8 mouse cellular contexts compared by ENCODE assay signal in the genomic region with DNA sequence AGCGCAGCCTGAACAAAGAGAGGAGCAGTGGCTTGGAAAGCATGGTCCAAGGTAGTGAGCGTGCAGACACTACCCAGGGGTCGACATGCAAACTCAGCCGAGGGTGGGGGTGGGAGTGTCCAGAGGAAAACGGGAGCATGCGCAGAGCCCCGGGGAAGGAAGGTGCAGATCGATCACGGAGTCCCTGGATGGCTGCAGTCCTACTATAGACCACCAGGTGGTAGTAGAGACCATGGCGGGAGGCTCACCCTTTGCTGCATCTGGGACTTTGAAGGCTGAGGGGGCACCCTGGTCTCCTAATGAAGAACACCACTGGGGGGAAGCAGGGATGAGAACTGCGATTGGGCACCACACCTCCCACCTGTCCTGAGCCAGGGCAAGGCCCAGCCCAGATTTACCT. TPM values are rescaled to one million over a fixed set of nuclear protein-coding genes. Genes with fewer than 3 reads are reported as not detected.
A peak's percentile ranks its signal among the peaks of the same experiment; 100 is the strongest.
DNase-seq lines count a peak whose midpoint lies in the region; ATAC-seq and TF ChIP-seq lines count a peak whose summit lies in the region.

No protein-coding gene starts in this region.

- H3K27ac ChIP-seq in hindbrain, embryonic 16.5 days (ENCODE audit: low read depth, low read length): no peak overlapping the region
- no peak overlapping the region for H3K27ac ChIP-seq in limb, embryonic 11.5 days (replicated peaks; ENCODE audit: low read depth, low read length)
- H3K27ac ChIP-seq in midbrain, embryonic 12.5 days (replicated peaks): no peak overlapping the region
- H3K27ac ChIP-seq in spleen, adult 2 months (ENCODE audit: insufficient read depth, low read length): no peak overlapping the region

- H3K27me3 ChIP-seq in hindbrain, embryonic 16.5 days (replicated peaks; ENCODE audit: control insufficient read depth, insufficient read depth, low read length): no peaks in the 10 kb centered on the region
- no peaks in the 10 kb centered on the region for H3K27me3 ChIP-seq in limb, embryonic 11.5 days (ENCODE audit: control insufficient read depth, insufficient read depth, low read length)
- peaks cover 13% of the 10 kb centered on the region; the same call in 1 of the 2 replicates for H3K27me3 ChIP-seq in midbrain, embryonic 12.5 days
- peaks cover 5% of the 10 kb centered on the region; the same call in 1 of the 2 replicates for H3K27me3 ChIP-seq in spleen, adult 2 months (ENCODE audit: control insufficient read depth, insufficient read depth, low read length)

- TF ChIP-seq POLR2A in spleen, adult 2 months (IDR thresholded peaks at IDR 0.05; ENCODE audit: low read depth, low read length): no peak

- peaks cover 29% of the 10 kb centered on the region for H3K4me1 ChIP-seq in hindbrain, embryonic 16.5 days (ENCODE audit: control insufficient read depth, insufficient read depth, low read depth, low read length)
- peaks cover 26% of the 10 kb centered on the region for H3K4me1 ChIP-seq in limb, embryonic 11.5 days (ENCODE audit: control insufficient read depth, insufficient read depth, low read length)
- peaks cover 47% of the 10 kb centered on the region for H3K4me1 ChIP-seq in midbrain, embryonic 12.5 days
- H3K4me1 ChIP-seq in spleen, adult 2 months (ENCODE audit: control insufficient read depth, insufficient read depth, insufficient read length): peaks cover 8% of the 10 kb centered on the region

- H3K9ac ChIP-seq in hindbrain, embryonic 16.5 days (ENCODE audit: low read depth, low read length): peak overlapping the region; percentile 60
- no peak overlapping the region for H3K9ac ChIP-seq in limb, embryonic 11.5 days (ENCODE audit: low read length)
- H3K9ac ChIP-seq in midbrain, embryonic 12.5 days (replicated peaks): peak overlapping the region; percentile 43; the same call in 1 of the 2 replicates

- H3K36me3 ChIP-seq in hindbrain, embryonic 16.5 days (ENCODE audit: control insufficient read depth, insufficient read depth, low read length): peaks cover 7% of the 10 kb centered on the region; the same call in 1 of the 2 replicates
- no peaks in the 10 kb centered on the region for H3K36me3 ChIP-seq in limb, embryonic 11.5 days (ENCODE audit: control insufficient read depth, insufficient read depth, low read length)
- H3K36me3 ChIP-seq in midbrain, embryonic 12.5 days: 0 out of 2 replicates have a peak, but pooled peaks cover 8% of the 10 kb centered on the region
- H3K36me3 ChIP-seq in spleen, adult 2 months (ENCODE audit: control insufficient read depth, insufficient read depth, low read length): no peaks in the 10 kb centered on the region

- TF ChIP-seq CTCF in spleen, adult 2 months (IDR thresholded peaks at IDR 0.05; ENCODE audit: extremely low read depth, insufficient read depth, insufficient read length, insufficient replicate concordance): peak; percentile 95

- peak overlapping the region; percentile 39 for H3K4me3 ChIP-seq in hindbrain, embryonic 16.5 days (ENCODE audit: low read length)
- H3K4me3 ChIP-seq in limb, embryonic 11.5 days (ENCODE audit: low read depth, low read length): peak overlapping the region; percentile 23
- H3K4me3 ChIP-seq in midbrain, embryonic 12.5 days: peak overlapping the region; percentile 32
- no peak overlapping the region for H3K4me3 ChIP-seq in spleen, adult 2 months (ENCODE audit: extremely low read depth, insufficient read depth, insufficient read length)

- 3% methylated on average over 11 of the region's 11 CpGs for WGBS in hindbrain, embryonic 16.5 days
- WGBS in limb, embryonic 11.5 days: 3% methylated on average over 11 of the region's 11 CpGs
- WGBS in midbrain, embryonic 12.5 days: 2% methylated on average over 11 of the region's 11 CpGs
- 15% methylated on average over 11 of the region's 11 CpGs for WGBS in spleen, adult 2 months

- DNase-seq in layer of hippocampus, adult 18-20 months (ENCODE audit: low spot score in 2 of 2): peak; percentile 69 to 81
- DNase-seq in layer of hippocampus, adult 9-11 months: no peak
- peak; percentile 68 for DNase-seq in cerebellum, adult 9-11 months
- peak; percentile 95 for DNase-seq in limb, embryonic 11.5 days (ENCODE audit: low spot score)
- peak; percentile 38 to 75 for DNase-seq in spleen, adult 2 months (ENCODE audit: low read depth in 1 of 2, low spot score in 2 of 2)

- peak; percentile 62 for ATAC-seq in frontal cortex, adult (ENCODE audit: low TSS enrichment)
- ATAC-seq in hindbrain, embryonic 16.5 days: peak; percentile 68
- no peak for ATAC-seq in limb, embryonic 11.5 days (ENCODE audit: insufficient number of reproducible peaks, low FRiP score, low TSS enrichment, low read depth)
- ATAC-seq in midbrain, embryonic 12.5 days (ENCODE audit: low FRiP score, low read depth): peak; percentile 14; the same call in 1 of the 2 replicates

- H3K9me3 ChIP-seq in hindbrain, embryonic 16.5 days (ENCODE audit: control insufficient read depth, low read length): no peaks in the 10 kb centered on the region
- no peaks in the 10 kb centered on the region for H3K9me3 ChIP-seq in limb, embryonic 11.5 days (ENCODE audit: control insufficient read depth, low read length)
- no peaks in the 10 kb centered on the region for H3K9me3 ChIP-seq in midbrain, embryonic 12.5 days

- peak overlapping the region; percentile 69 for H3K4me2 ChIP-seq in hindbrain, embryonic 16.5 days (ENCODE audit: low read length)
- peak overlapping the region; percentile 57 for H3K4me2 ChIP-seq in limb, embryonic 11.5 days (ENCODE audit: low read depth, severe bottlenecking)
- H3K4me2 ChIP-seq in midbrain, embryonic 12.5 days (replicated peaks): peak overlapping the region; percentile 55

RNA-seq across cellular contexts. Expression of a gene that starts 2.6 kb away (rescaled TPM):
- total RNA-seq in layer of hippocampus, adult 18-20 months (2021): under 1 TPM; 0.53 to 0.77 TPM
- 3.9 and 5.0 TPM in 2 replicates for polyA plus RNA-seq in hindbrain, embryonic 16.5 days (2015; fragmentation: Nextera tagmentation; extraction: Ambion mirVana)
- 46.9 and 48.9 TPM in 2 replicates for polyA plus RNA-seq in limb, embryonic 11.5 days (2014; fragmentation: Nextera tagmentation; extraction: Ambion mirVana)
- 16.8 and 17.3 TPM in 2 replicates for polyA plus RNA-seq in midbrain, embryonic 12.5 days (2016; fragmentation: Nextera tagmentation; extraction: Ambion mirVana)
- polyA plus RNA-seq in spleen, adult 2 months (2012; rRNA removed): 0.62 and 1.5 TPM in 2 replicates

RNA-seq across cellular contexts. Expression of a gene that starts 9.3 kb away (rescaled TPM):
- 100 to 1,000 TPM; 120 to 126 TPM for total RNA-seq in layer of hippocampus, adult 18-20 months (2021)
- 74.6 and 84.1 TPM in 2 replicates for polyA plus RNA-seq in hindbrain, embryonic 16.5 days (2015; fragmentation: Nextera tagmentation; extraction: Ambion mirVana)
- 17.8 and 21.0 TPM in 2 replicates for polyA plus RNA-seq in limb, embryonic 11.5 days (2014; fragmentation: Nextera tagmentation; extraction: Ambion mirVana)
- polyA plus RNA-seq in midbrain, embryonic 12.5 days (2016; fragmentation: Nextera tagmentation; extraction: Ambion mirVana): 35.0 and 37.0 TPM in 2 replicates
- polyA plus RNA-seq in spleen, adult 2 months (2012; rRNA removed): 49.6 and 62.0 TPM in 2 replicates

RNA-seq across cellular contexts. Expression of a gene that starts 17.7 kb away (rescaled TPM):
- 10 to 100 TPM; 78.2 to 80.1 TPM for total RNA-seq in layer of hippocampus, adult 18-20 months (2021)
- polyA plus RNA-seq in hindbrain, embryonic 16.5 days (2015; fragmentation: Nextera tagmentation; extraction: Ambion mirVana): 77.9 and 78.0 TPM in 2 replicates
- polyA plus RNA-seq in limb, embryonic 11.5 days (2014; fragmentation: Nextera tagmentation; extraction: Ambion mirVana): 13.9 and 19.3 TPM in 2 replicates
- 10.7 and 11.1 TPM in 2 replicates for polyA plus RNA-seq in midbrain, embryonic 12.5 days (2016; fragmentation: Nextera tagmentation; extraction: Ambion mirVana)
- polyA plus RNA-seq in spleen, adult 2 months (2012; rRNA removed): not detected in 2 replicates

RNA-seq across cellular contexts. Expression of a gene that starts 21.3 kb away (rescaled TPM):
- under 1 TPM; 0.22 to 0.41 TPM for total RNA-seq in layer of hippocampus, adult 18-20 months (2021)
- polyA plus RNA-seq in hindbrain, embryonic 16.5 days (2015; fragmentation: Nextera tagmentation; extraction: Ambion mirVana): 0.10 and 0.11 TPM in 2 replicates
- 0.23 and 0.28 TPM in 2 replicates for polyA plus RNA-seq in limb, embryonic 11.5 days (2014; fragmentation: Nextera tagmentation; extraction: Ambion mirVana)
- 0.22 and 0.29 TPM in 2 replicates for polyA plus RNA-seq in midbrain, embryonic 12.5 days (2016; fragmentation: Nextera tagmentation; extraction: Ambion mirVana)
- 0.15 and 0.43 TPM in 2 replicates for polyA plus RNA-seq in spleen, adult 2 months (2012; rRNA removed)

RNA-seq across cellular contexts. Expression of a gene that starts 24.6 kb away (rescaled TPM):
- total RNA-seq in layer of hippocampus, adult 18-20 months (2021): not detected
- 0.66 and 1.1 TPM in 2 replicates for polyA plus RNA-seq in hindbrain, embryonic 16.5 days (2015; fragmentation: Nextera tagmentation; extraction: Ambion mirVana)
- polyA plus RNA-seq in limb, embryonic 11.5 days (2014; fragmentation: Nextera tagmentation; extraction: Ambion mirVana): 0.37 and 0.44 TPM in 2 replicates
- polyA plus RNA-seq in midbrain, embryonic 12.5 days (2016; fragmentation: Nextera tagmentation; extraction: Ambion mirVana): 0.20 and 0.65 TPM in 2 replicates
- polyA plus RNA-seq in spleen, adult 2 months (2012; rRNA removed): 0.29 and 0.42 TPM in 2 replicates

Comparison
In these comparisons a context has a peak if more than half of its experiments do, and no peak if none do; other contexts are left out.
1. RNA of a gene that starts 17.7 kb away (polyA plus RNA-seq): 77.9 to 78.0 TPM in hindbrain, embryonic 16.5 days, 13.9 to 19.3 TPM in limb, embryonic 11.5 days and 10.7 to 11.1 TPM in midbrain, embryonic 12.5 days; not detected in spleen, adult 2 months; every median in the first group is over 10 times any median in the second.
2. Peak in every context shown above with its lines, with median percentiles within 50 percentile points of each other: H3K4me2 ChIP-seq.